Mouse (Mus musculus) erythroblast, embryonic 14.5 days (primary cell): ENCODE measurements around the gene Tmem176a.

ENCODE experiments used
- GATA1 ChIP-seq: IDR thresholded peaks from 2 replicates; pipeline ENCODE4 v1.6.1; 2012; ENCODE audit warnings: low read length, inconsistent platforms, mixed read lengths
- TAL1 ChIP-seq: IDR thresholded peaks from 3 replicates; pipeline ENCODE4 v1.6.1; 2012; ENCODE audit warnings: low read length, inconsistent platforms, mixed read lengths

DNA sequence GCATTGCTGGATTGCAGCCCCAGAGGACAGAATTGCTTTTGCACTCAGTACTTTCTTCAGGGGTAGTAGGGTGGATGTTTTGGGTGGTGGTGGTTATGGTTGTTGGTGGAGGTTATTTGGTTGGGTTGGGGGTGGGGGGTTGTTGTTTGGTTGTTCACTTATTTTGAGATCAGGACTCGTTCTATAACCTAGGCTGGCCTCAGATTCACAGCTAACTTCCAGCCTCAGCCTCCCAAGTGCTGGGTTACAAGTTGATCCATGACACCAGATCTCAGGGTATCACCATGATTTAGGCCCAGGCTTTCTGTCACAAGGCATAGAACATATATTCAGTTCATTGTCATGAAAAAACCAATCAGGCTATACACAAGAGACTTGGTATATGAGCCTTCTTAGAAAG lies 20.1 kb downstream of the Tmem176a start:
- TF ChIP-seq TAL1, result no peak
- no peak for TF ChIP-seq GATA1
